Mouse (Mus musculus) liver, embryonic 11.5 days (tissue): ENCODE results near the gene Notch1. TPM values are rescaled to one million over a fixed set of nuclear protein-coding genes. Genes with fewer than 3 reads are reported as not detected.
A peak's percentile ranks its signal among the peaks of the same experiment; 100 is the strongest.

Experiments
- ATAC-seq: fragments of 200-750 bp; cut with Nextera tagmentation; replicated peaks from 2 replicates; pipeline ENCODE4 v1.8.0; 2017; ENCODE audit warnings: moderate number of reproducible peaks, mild to moderate bottlenecking, moderate TSS enrichment, moderate library complexity; ENCODE audit not compliant: low FRiP score
- DNase-seq: peaks from one replicate; pipeline ENCODE4 v3.0.0-alpha.2; 2017; ENCODE audit warnings: low spot score
- H3K27ac ChIP-seq: fragments of 300-500 bp; sonication (generic); 2 replicates; pipeline ENCODE4 v1.5.1; 2014; ENCODE audit warnings: mild to moderate bottlenecking, low read depth, low read length, control low read depth
- H3K27me3 ChIP-seq: fragments of 300-500 bp; sonication (generic); replicated peaks from 2 replicates; pipeline ENCODE4 v1.6.1; 2014; ENCODE audit warnings: low read length, mixed read lengths; ENCODE audit not compliant: control insufficient read depth, insufficient read depth
- H3K36me3 ChIP-seq: fragments of 300-500 bp; sonication (generic); 2 replicates; pipeline ENCODE4 v1.6.1; 2014; ENCODE audit warnings: mild to moderate bottlenecking, low read length, moderate library complexity, mixed read lengths; ENCODE audit not compliant: control insufficient read depth, insufficient read depth
- H3K4me1 ChIP-seq: fragments of 300-500 bp; sonication (generic); replicated peaks from 2 replicates; pipeline ENCODE4 v1.6.1; 2014; ENCODE audit warnings: low read length, mixed read lengths; ENCODE audit not compliant: control insufficient read depth, insufficient read depth
- H3K4me2 ChIP-seq: fragments of 300-500 bp; sonication (generic); 2 replicates; pipeline ENCODE4 v1.6.1; 2014; ENCODE audit warnings: mild to moderate bottlenecking, control low read depth, moderate library complexity
- H3K4me3 ChIP-seq: fragments of 300-500 bp; sonication (generic); 2 replicates; pipeline ENCODE4 v1.5.1; 2014; ENCODE audit warnings: low read depth, low read length, control low read depth
- H3K9ac ChIP-seq: fragments of 300-500 bp; sonication (generic); 2 replicates; pipeline ENCODE4 v1.6.1; 2014; ENCODE audit warnings: low read depth, low read length, control low read depth
- H3K9me3 ChIP-seq: fragments of 300-500 bp; sonication (generic); 2 replicates; pipeline ENCODE4 v1.6.1; 2016; ENCODE audit warnings: low read length, inconsistent platforms, mixed read lengths; ENCODE audit not compliant: control insufficient read depth
- WGBS: fragments of 180-500 bp; shearing (Covaris S2); extraction: QIAGEN DNeasy Blood & Tissue Kit; methylation state at CpG from one replicate; pipeline ENCODE4 v1.1.7; 2014; 5-methylcytosine and 5-hydroxymethylcytosine counted together
- polyA plus RNA-seq: library from polyadenylated mRNA; unstranded; fragments of >200 nt; fragmentation: Nextera tagmentation; extraction: Ambion mirVana; gene quantifications from 2 replicates; pipeline ENCODE4 v1.2.1, GENCODE M21; 2014

Notch1 gene
- polyA plus RNA-seq, 1 experiment from 2014 or later, result 7.1 TPM

- ATAC-seq (no peak), DNase-seq (no peak)
- peaks cover 56% of the 10 kb centered on the region for H3K4me1 ChIP-seq
- no peak overlapping the region for H3K4me3 ChIP-seq
- H3K27me3 ChIP-seq, result no peaks in the 10 kb centered on the region
- H3K4me2 ChIP-seq, result no peak overlapping the region
- H3K36me3 ChIP-seq, result no peaks in the 10 kb centered on the region
- WGBS, result 42% methylated on average over 7 of the region's 7 CpGs
- H3K9ac ChIP-seq, result no peak overlapping the region
- H3K27ac ChIP-seq, result peak overlapping the region; percentile 23; the same call in 1 of the 2 replicates
- H3K9me3 ChIP-seq, result no peaks in the 10 kb centered on the region
These were observed 22.1 kb downstream of the Notch1 start for GRCm38 (mm10) chr2:26494396-26494795.

- H3K27ac ChIP-seq, result peak overlapping the region; percentile 64
- WGBS, result 20% methylated on average over 9 of the region's 9 CpGs
These were observed 23.3 kb downstream of the Notch1 start for GRCm38 (mm10) chr2:26493021-26493781.

GRCm38 (mm10) chr2:26490760-26491301 is 25.6 kb downstream of the Notch1 start:
- Histone ChIP-seq H3K36me3 (no peaks in the 10 kb centered on the region), H3K4me3 (no peak overlapping the region), H3K9ac (no peak overlapping the region), H3K4me1 (peaks cover 65% of the 10 kb centered on the region), H3K9me3 (no peaks in the 10 kb centered on the region), H3K4me2 (no peak overlapping the region), H3K27ac (peak overlapping the region; percentile 36; the same call in 1 of the 2 replicates), H3K27me3 (no peaks in the 10 kb centered on the region)
- ATAC-seq, result no peak
- 45% methylated on average over 4 of the region's 4 CpGs for WGBS
- DNase-seq, result no peak

More at GRCm38 (mm10) chr2:26493021-26493781, 23.3 kb downstream of the Notch1 start:
- no peaks in the 10 kb centered on the region for H3K9me3 ChIP-seq
- no peak overlapping the region for H3K4me3 ChIP-seq
- DNase-seq (no peak), ATAC-seq (no peak)
- H3K27me3 ChIP-seq, result no peaks in the 10 kb centered on the region
- H3K9ac ChIP-seq, result 0 out of 2 replicates have a peak overlapping the region, but pooled peaks have one; percentile 20
- H3K4me2 ChIP-seq, result peak overlapping the region; percentile 42
- no peaks in the 10 kb centered on the region for H3K36me3 ChIP-seq
- H3K4me1 ChIP-seq, result peaks cover 62% of the 10 kb centered on the region

- DNase-seq, result no peak
- Histone ChIP-seq H3K27ac (no peak overlapping the region), H3K27me3 (no peaks in the 10 kb centered on the region), H3K36me3 (peaks cover 3% of the 10 kb centered on the region; the same call in 1 of the 2 replicates), H3K4me2 (no peak overlapping the region), H3K9me3 (no peaks in the 10 kb centered on the region), H3K9ac (no peak overlapping the region), H3K4me1 (peaks cover 57% of the 10 kb centered on the region), H3K4me3 (no peak overlapping the region)
- ATAC-seq, result no peak
- WGBS, result 64% methylated on average over 9 of the region's 9 CpGs
These were observed 27.8 kb downstream of the Notch1 start for GRCm38 (mm10) chr2:26488535-26489135.

GRCm38 (mm10) chr2:26487322-26488021 is 29.0 kb downstream of the Notch1 start:
- Histone ChIP-seq H3K4me2 (no peak overlapping the region), H3K27ac (no peak overlapping the region), H3K9ac (no peak overlapping the region), H3K9me3 (no peaks in the 10 kb centered on the region), H3K36me3 (peaks cover 3% of the 10 kb centered on the region; the same call in 1 of the 2 replicates), H3K27me3 (no peaks in the 10 kb centered on the region), H3K4me1 (peaks cover 57% of the 10 kb centered on the region), H3K4me3 (no peak overlapping the region)
- 58% methylated on average over 18 of the region's 18 CpGs for WGBS
- ATAC-seq (no peak), DNase-seq (no peak)

GRCm38 (mm10) chr2:26486835-26487321 is 29.6 kb downstream of the Notch1 start:
- 42% methylated on average over 3 of the region's 3 CpGs for WGBS
- DNase-seq (no peak), ATAC-seq (no peak)
- no peak overlapping the region for H3K4me3 ChIP-seq
- H3K36me3 ChIP-seq, result peaks cover 3% of the 10 kb centered on the region; the same call in 1 of the 2 replicates
- H3K27me3 ChIP-seq, result no peaks in the 10 kb centered on the region
- peaks cover 57% of the 10 kb centered on the region for H3K4me1 ChIP-seq
- no peak overlapping the region for H3K27ac ChIP-seq
- H3K9me3 ChIP-seq, result no peaks in the 10 kb centered on the region
- no peak overlapping the region for H3K9ac ChIP-seq
- no peak overlapping the region for H3K4me2 ChIP-seq

- no peak overlapping the region for H3K27ac ChIP-seq
- no peak for ATAC-seq
- peaks cover 56% of the 10 kb centered on the region for H3K4me1 ChIP-seq
- no peak for DNase-seq
- no peaks in the 10 kb centered on the region for H3K9me3 ChIP-seq
- no peaks in the 10 kb centered on the region for H3K27me3 ChIP-seq
- H3K9ac ChIP-seq, result no peak overlapping the region
- WGBS, result 45% methylated on average over 5 of the region's 5 CpGs
- no peak overlapping the region for H3K4me2 ChIP-seq
- H3K4me3 ChIP-seq, result no peak overlapping the region
- peaks cover 3% of the 10 kb centered on the region for H3K36me3 ChIP-seq
These were observed 30.1 kb downstream of the Notch1 start for GRCm38 (mm10) chr2:26486264-26486810.

GRCm38 (mm10) chr2:26485710-26486109 is 30.8 kb downstream of the Notch1 start:
- peaks cover 3% of the 10 kb centered on the region for H3K36me3 ChIP-seq
- no peak overlapping the region for H3K9ac ChIP-seq
- 58% methylated on average over 7 of the region's 7 CpGs for WGBS
- H3K9me3 ChIP-seq, result no peaks in the 10 kb centered on the region
- H3K27me3 ChIP-seq, result no peaks in the 10 kb centered on the region
- no peak overlapping the region for H3K4me3 ChIP-seq
- ATAC-seq (no peak), DNase-seq (no peak)
- no peak overlapping the region for H3K27ac ChIP-seq
- H3K4me1 ChIP-seq, result peaks cover 56% of the 10 kb centered on the region
- no peak overlapping the region for H3K4me2 ChIP-seq
